Comparison of ENCODE assay signal across 8 mouse cellular contexts in genomic region chr14:61360981-61361511, GRCm38 (mm10). TPM values are rescaled to one million over a fixed set of nuclear protein-coding genes. Genes with fewer than 3 reads are reported as not detected.
DNase-seq lines count a peak whose midpoint lies in the region; ATAC-seq lines count a peak whose summit lies in the region.

No protein-coding gene starts in this region.

- peak overlapping the region; percentile 67 for H3K4me2 ChIP-seq in lung, embryonic 16.5 days (ENCODE audit: low read depth, low read length)
- peak overlapping the region; percentile 64 for H3K4me2 ChIP-seq in forebrain, embryonic 13.5 days
- H3K4me2 ChIP-seq in limb, embryonic 12.5 days, result peak overlapping the region; percentile 58
- peak overlapping the region; percentile 53 for H3K4me2 ChIP-seq in stomach, embryonic 14.5 days (replicated peaks; ENCODE audit: low read depth, low read length)

- H3K9ac ChIP-seq in lung, embryonic 16.5 days (ENCODE audit: low read length), result no peak overlapping the region
- peak overlapping the region; percentile 67; the same call in 1 of the 2 replicates for H3K9ac ChIP-seq in forebrain, embryonic 13.5 days
- H3K9ac ChIP-seq in limb, embryonic 12.5 days (replicated peaks), result no peak overlapping the region
- no peak overlapping the region for H3K9ac ChIP-seq in stomach, embryonic 14.5 days (replicated peaks; ENCODE audit: low read depth, low read length)

- no peaks in the 10 kb centered on the region for H3K27me3 ChIP-seq in lung, embryonic 16.5 days (ENCODE audit: control insufficient read depth, insufficient read depth, low read depth, low read length)
- no peaks in the 10 kb centered on the region for H3K27me3 ChIP-seq in forebrain, embryonic 13.5 days
- H3K27me3 ChIP-seq in limb, embryonic 12.5 days, result no peaks in the 10 kb centered on the region
- no peaks in the 10 kb centered on the region for H3K27me3 ChIP-seq in stomach, embryonic 14.5 days (ENCODE audit: control insufficient read depth, insufficient read depth, low read length)

- 0 out of 2 replicates have a peak, but pooled peaks cover 3% of the 10 kb centered on the region for H3K4me1 ChIP-seq in lung, embryonic 16.5 days (replicated peaks; ENCODE audit: control insufficient read depth, insufficient read depth, low read length)
- peaks cover 10% of the 10 kb centered on the region; the same call in 1 of the 2 replicates for H3K4me1 ChIP-seq in forebrain, embryonic 13.5 days
- H3K4me1 ChIP-seq in limb, embryonic 12.5 days (replicated peaks), result no peaks in the 10 kb centered on the region
- H3K4me1 ChIP-seq in stomach, embryonic 14.5 days (ENCODE audit: control insufficient read depth, insufficient read depth, low read length), result peaks cover 5% of the 10 kb centered on the region; the same call in 1 of the 2 replicates

- ATAC-seq in lung, embryonic 16.5 days (ENCODE audit: low read depth), result no peak
- peak; percentile 4; the same call in 1 of the 2 replicates for ATAC-seq in forebrain, embryonic 13.5 days
- ATAC-seq in limb, embryonic 12.5 days (ENCODE audit: insufficient number of reproducible peaks, insufficient read depth, low FRiP score, low TSS enrichment, low read depth), result no peak
- no peak for ATAC-seq in stomach, embryonic 14.5 days (ENCODE audit: insufficient number of reproducible peaks, insufficient read depth, low FRiP score, low read depth)

- H3K4me3 ChIP-seq in lung, embryonic 16.5 days (ENCODE audit: low read length), result no peak overlapping the region
- peak overlapping the region; percentile 50; the same call in 1 of the 2 replicates for H3K4me3 ChIP-seq in forebrain, embryonic 13.5 days
- H3K4me3 ChIP-seq in limb, embryonic 12.5 days (replicated peaks), result no peak overlapping the region
- no peak overlapping the region; the same call in 1 of the 2 replicates for H3K4me3 ChIP-seq in stomach, embryonic 14.5 days (ENCODE audit: low read depth, low read length)

- H3K27ac ChIP-seq in lung, embryonic 16.5 days (ENCODE audit: low read length), result no peak overlapping the region
- H3K27ac ChIP-seq in forebrain, embryonic 13.5 days, result no peak overlapping the region
- H3K27ac ChIP-seq in limb, embryonic 12.5 days, result peak overlapping the region; percentile 86; the same call in 1 of the 2 replicates
- peak overlapping the region; percentile 72; the same call in 1 of the 2 replicates for H3K27ac ChIP-seq in stomach, embryonic 14.5 days (ENCODE audit: low read length)

- DNase-seq in lung, postnatal 36 days, result no peak
- no peak for DNase-seq in cerebellum, postnatal 4 days (ENCODE audit: low spot score in 2 of 2)
- DNase-seq in adrenal gland, postnatal 36 days, result no peak
- DNase-seq in urinary bladder, postnatal 10 days (ENCODE audit: low spot score), result no peak

- 34% methylated on average over 3 of the region's 3 CpGs for WGBS in lung, embryonic 16.5 days
- 60% methylated on average over 3 of the region's 3 CpGs for WGBS in forebrain, embryonic 13.5 days
- WGBS in limb, embryonic 12.5 days, result 59% methylated on average over 3 of the region's 3 CpGs
- whole genome bisulfite sequencing in stomach, embryonic 14.5 days, result 41% methylated on average over 3 of the region's 3 CpGs

- H3K9me3 ChIP-seq in lung, embryonic 16.5 days (ENCODE audit: control insufficient read depth, low read length), result no peaks in the 10 kb centered on the region
- no peaks in the 10 kb centered on the region for H3K9me3 ChIP-seq in forebrain, embryonic 13.5 days (replicated peaks)
- H3K9me3 ChIP-seq in limb, embryonic 12.5 days, result no peaks in the 10 kb centered on the region
- H3K9me3 ChIP-seq in stomach, embryonic 14.5 days (ENCODE audit: control insufficient read depth, low read depth, low read length), result no peaks in the 10 kb centered on the region

- H3K36me3 ChIP-seq in lung, embryonic 16.5 days (ENCODE audit: control insufficient read depth, insufficient read depth, low read length), result peaks cover 2% of the 10 kb centered on the region; the same call in 1 of the 2 replicates
- peaks cover 8% of the 10 kb centered on the region; the same call in 1 of the 2 replicates for H3K36me3 ChIP-seq in forebrain, embryonic 13.5 days (ENCODE audit: poor library complexity, severe bottlenecking)
- peaks cover 7% of the 10 kb centered on the region; the same call in 1 of the 2 replicates for H3K36me3 ChIP-seq in limb, embryonic 12.5 days
- H3K36me3 ChIP-seq in stomach, embryonic 14.5 days (ENCODE audit: control insufficient read depth, insufficient read depth, low read length), result no peaks in the 10 kb centered on the region; the same call in 1 of the 2 replicates

RNA-seq across cellular contexts. Expression of gene Ebpl, which starts 0.8 kb away (rescaled TPM):
- polyA plus RNA-seq in lung, embryonic 16.5 days (2015; fragmentation: Nextera tagmentation; extraction: Ambion mirVana), result 7.3 TPM in 2 replicates
- 10.6 and 11.3 TPM in 2 replicates for polyA plus RNA-seq in forebrain, embryonic 13.5 days (2015; fragmentation: Nextera tagmentation; extraction: Ambion mirVana)
- polyA plus RNA-seq in limb, embryonic 12.5 days (2016; fragmentation: Nextera tagmentation; extraction: Ambion mirVana), result 11.5 and 13.8 TPM in 2 replicates
- polyA plus RNA-seq in stomach, embryonic 14.5 days (2014; fragmentation: Nextera tagmentation; extraction: Ambion mirVana), result 9.2 and 10.1 TPM in 2 replicates
- total RNA-seq in adrenal gland, postnatal 36 days (2021), result 1 to 10 TPM; 2.3 to 4.0 TPM

RNA-seq across cellular contexts. Expression of gene Arl11, which starts 51.5 kb away (rescaled TPM):
- 1.2 and 2.0 TPM in 2 replicates for polyA plus RNA-seq in lung, embryonic 16.5 days (2015; fragmentation: Nextera tagmentation; extraction: Ambion mirVana)
- 0.31 and 0.59 TPM in 2 replicates for polyA plus RNA-seq in forebrain, embryonic 13.5 days (2015; fragmentation: Nextera tagmentation; extraction: Ambion mirVana)
- polyA plus RNA-seq in limb, embryonic 12.5 days (2016; fragmentation: Nextera tagmentation; extraction: Ambion mirVana), result 0.41 and 0.47 TPM in 2 replicates
- polyA plus RNA-seq in stomach, embryonic 14.5 days (2014; fragmentation: Nextera tagmentation; extraction: Ambion mirVana), result 0.90 and 1.5 TPM in 2 replicates
- 1 to 10 TPM in 1 of 2 experiments, under 1 TPM in 1; 0.49 to 2.1 TPM for total RNA-seq in adrenal gland, postnatal 36 days (2021)

Comparison
In these comparisons a context has a peak if more than half of its experiments do, and no peak if none do; other contexts are left out.
1. H3K27ac ChIP-seq: peak in limb, embryonic 12.5 days (single experiment) and stomach, embryonic 14.5 days (single experiment); none in lung, embryonic 16.5 days (single experiment) and forebrain, embryonic 13.5 days (single experiment).
2. Peak in every context shown above with its lines, with median percentiles within 50 percentile points of each other: H3K4me2 ChIP-seq.